Mouse (Mus musculus) forebrain, embryonic 12.5 days (tissue): ENCODE measurements around the gene Trappc6b. TPM values are rescaled to one million over a fixed set of nuclear protein-coding genes. Genes with fewer than 3 reads are reported as not detected.
"Not testable (repeated sequence)": the region's sequence is repeated elsewhere in the genome, so short reads cannot be mapped to it uniquely, and the experiment has no call there.

Source experiments
- ATAC-seq: fragments of 200-750 bp; cut with Nextera tagmentation; 2 replicates; pipeline ENCODE4 v1.8.0; 2017; ENCODE audit warnings: moderate TSS enrichment; ENCODE audit not compliant: low FRiP score
- H3K27ac ChIP-seq: fragments of 300-500 bp; sonication (generic); 2 replicates; pipeline ENCODE4 v1.5.1; 2016; ENCODE audit warnings: mild to moderate bottlenecking
- H3K27me3 ChIP-seq: fragments of 300-500 bp; sonication (generic); 2 replicates; pipeline ENCODE4 v1.6.1; 2016; ENCODE audit warnings: mild to moderate bottlenecking
- H3K36me3 ChIP-seq: fragments of 300-500 bp; sonication (generic); replicated peaks from 2 replicates; pipeline ENCODE4 v1.6.1; 2016; ENCODE audit warnings: mild to moderate bottlenecking
- H3K4me1 ChIP-seq: fragments of 300-500 bp; sonication (generic); 2 replicates; pipeline ENCODE4 v1.6.1; 2016
- H3K4me2 ChIP-seq: fragments of 300-500 bp; sonication (generic); 2 replicates; pipeline ENCODE4 v1.6.1; 2016; ENCODE audit warnings: mild to moderate bottlenecking, moderate library complexity
- H3K4me3 ChIP-seq: fragments of 300-500 bp; sonication (generic); replicated peaks from 2 replicates; pipeline ENCODE4 v1.5.1; 2016; ENCODE audit warnings: mild to moderate bottlenecking
- H3K9ac ChIP-seq: fragments of 300-500 bp; sonication (generic); 2 replicates; pipeline ENCODE4 v1.6.1; 2016; ENCODE audit warnings: mild to moderate bottlenecking
- H3K9me3 ChIP-seq: fragments of 300-500 bp; sonication (generic); 2 replicates; pipeline ENCODE4 v1.6.1; 2016
- WGBS: fragments of 180-500 bp; shearing (Covaris S2); methylation state at CpG from one replicate; pipeline ENCODE4 v1.1.7; 2016; 5-methylcytosine and 5-hydroxymethylcytosine counted together
- polyA plus RNA-seq: library from polyadenylated mRNA; unstranded; fragments of >200 nt; fragmentation: Nextera tagmentation; extraction: Ambion mirVana; gene quantifications from 2 replicates; pipeline ENCODE4 v1.2.1, GENCODE M21; 2016

The Trappc6b gene
- polyA plus RNA-seq, 1 experiment from 2014 or later: 106 TPM

- H3K36me3 ChIP-seq: peaks cover 43% of the 10 kb centered on the region
Observed at GRCm38 (mm10) chr12:59074052-59074451, 12.8 kb upstream of the Trappc6b start.

GRCm38 (mm10) chr12:59072286-59072685, 11.0 kb upstream of the Trappc6b start:
- peaks cover 11% of the 10 kb centered on the region for H3K4me1 ChIP-seq
- H3K9ac ChIP-seq: no peak overlapping the region
- no peak overlapping the region for H3K4me2 ChIP-seq
- H3K27me3 ChIP-seq: no peaks in the 10 kb centered on the region
- no peak overlapping the region for H3K27ac ChIP-seq
- no peak for ATAC-seq
- H3K36me3 ChIP-seq: peaks cover 53% of the 10 kb centered on the region
- H3K9me3 ChIP-seq: no peaks in the 10 kb centered on the region
- WGBS: 94% methylated on average over 11 of the region's 11 CpGs
- H3K4me3 ChIP-seq: no peak overlapping the region

More at GRCm38 (mm10) chr12:59074052-59074451, 12.8 kb upstream of the Trappc6b start:
- H3K9me3 ChIP-seq: no peaks in the 10 kb centered on the region
- no peak overlapping the region for H3K4me3 ChIP-seq
- no peaks in the 10 kb centered on the region for H3K4me1 ChIP-seq
- no peaks in the 10 kb centered on the region for H3K27me3 ChIP-seq
- ATAC-seq: no peak
- H3K27ac ChIP-seq: no peak overlapping the region
- 90% methylated on average over 3 of the region's 3 CpGs for WGBS
- H3K9ac ChIP-seq: no peak overlapping the region
- no peak overlapping the region for H3K4me2 ChIP-seq

GRCm38 (mm10) chr12:59068791-59069190, 7.5 kb upstream of the Trappc6b start:
- Histone ChIP-seq H3K27me3 (no peaks in the 10 kb centered on the region), H3K36me3 (peaks cover 45% of the 10 kb centered on the region)
- WGBS: 92% methylated on average over 13 of the region's 13 CpGs

GRCm38 (mm10) chr12:59067095-59067494, 5.8 kb upstream of the Trappc6b start:
- Histone ChIP-seq H3K27me3 (no peaks in the 10 kb centered on the region), H3K27ac (peak overlapping the region; percentile 89), H3K9ac (peak overlapping the region; percentile 97), H3K9me3 (no peaks in the 10 kb centered on the region), H3K4me1 (peaks cover 14% of the 10 kb centered on the region), H3K4me3 (peak overlapping the region; percentile 99), H3K4me2 (peak overlapping the region; percentile 61), H3K36me3 (peaks cover 39% of the 10 kb centered on the region)
- ATAC-seq: peak; percentile 66; the same call in 1 of the 2 replicates
- under 1% methylated on average over 41 of the region's 41 CpGs for whole genome bisulfite sequencing

More at GRCm38 (mm10) chr12:59068791-59069190, 7.5 kb upstream of the Trappc6b start:
- H3K4me1 ChIP-seq: peaks cover 14% of the 10 kb centered on the region
- H3K9me3 ChIP-seq: no peaks in the 10 kb centered on the region
- no peak overlapping the region for H3K9ac ChIP-seq
- no peak overlapping the region for H3K27ac ChIP-seq
- no peak overlapping the region for H3K4me3 ChIP-seq
- no peak overlapping the region for H3K4me2 ChIP-seq
- no peak for ATAC-seq

GRCm38 (mm10) chr12:59066448-59067077, 5.3 kb upstream of the Trappc6b start, which contains the start of gene Pnn:
Gene Pnn, plus strand, starts transcription at chr12:59066884.
- peak; percentile 99 for ATAC-seq
- Histone ChIP-seq H3K27ac (peak within 1 kb of the TSS; percentile 89), H3K4me2 (peak within 1 kb of the TSS; percentile 61), H3K9me3 (no peaks in the 10 kb centered on the region), H3K9ac (peak within 1 kb of the TSS; percentile 97), H3K4me3 (peak within 1 kb of the TSS; percentile 99), H3K36me3 (peaks cover 34% of the 10 kb centered on the region), H3K4me1 (peaks cover 14% of the 10 kb centered on the region), H3K27me3 (no peaks in the 10 kb centered on the region)
- WGBS: under 1% methylated on average over 43 of the region's 43 CpGs

GRCm38 (mm10) chr12:59065776-59066175, 4.5 kb upstream of the Trappc6b start:
- Histone ChIP-seq H3K9me3 (no peaks in the 10 kb centered on the region), H3K4me1 (peaks cover 14% of the 10 kb centered on the region), H3K36me3 (peaks cover 26% of the 10 kb centered on the region), H3K27ac (peak overlapping the region; percentile 85; the same call in 1 of the 2 replicates), H3K4me2 (peak overlapping the region; percentile 58), H3K9ac (no peak overlapping the region), H3K4me3 (peak overlapping the region; percentile 99), H3K27me3 (no peaks in the 10 kb centered on the region)
- WGBS: 74% methylated on average over 3 of the region's 3 CpGs
- ATAC-seq: no peak

GRCm38 (mm10) chr12:59064837-59065236, 3.6 kb upstream of the Trappc6b start:
- Histone ChIP-seq H3K4me3 (no peak overlapping the region), H3K9ac (no peak overlapping the region), H3K27me3 (no peaks in the 10 kb centered on the region), H3K4me2 (no peak overlapping the region), H3K9me3 (no peaks in the 10 kb centered on the region), H3K4me1 (peaks cover 23% of the 10 kb centered on the region), H3K36me3 (peaks cover 16% of the 10 kb centered on the region), H3K27ac (no peak overlapping the region)
- ATAC-seq: no peak
- 82% methylated on average over 8 of the region's 8 CpGs for WGBS

- Histone ChIP-seq H3K9me3 (no peaks in the 10 kb centered on the region), H3K4me3 (peak overlapping the region; percentile 88), H3K36me3 (peaks cover 18% of the 10 kb centered on the region), H3K4me2 (peak overlapping the region; percentile 70), H3K27me3 (no peaks in the 10 kb centered on the region), H3K27ac (no peak overlapping the region), H3K4me1 (peaks cover 18% of the 10 kb centered on the region), H3K9ac (peak overlapping the region; percentile 90)
- WGBS: 68% methylated on average over 4 of the region's 4 CpGs
- ATAC-seq: no peak
Observed at GRCm38 (mm10) chr12:59060322-59060721, 950 bp downstream of the Trappc6b start.

GRCm38 (mm10) chr12:59058242-59058641, 3.0 kb downstream of the Trappc6b start:
- H3K27ac ChIP-seq, H3K27me3 ChIP-seq, ATAC-seq, H3K9ac ChIP-seq, H3K4me3 ChIP-seq, H3K4me2 ChIP-seq, H3K9me3 ChIP-seq: not testable (repeated sequence)
- Histone ChIP-seq H3K36me3 (peaks cover 29% of the 10 kb centered on the region), H3K4me1 (peaks cover 18% of the 10 kb centered on the region)
- WGBS: 87% methylated on average over 5 of the region's 5 CpGs

DNA sequence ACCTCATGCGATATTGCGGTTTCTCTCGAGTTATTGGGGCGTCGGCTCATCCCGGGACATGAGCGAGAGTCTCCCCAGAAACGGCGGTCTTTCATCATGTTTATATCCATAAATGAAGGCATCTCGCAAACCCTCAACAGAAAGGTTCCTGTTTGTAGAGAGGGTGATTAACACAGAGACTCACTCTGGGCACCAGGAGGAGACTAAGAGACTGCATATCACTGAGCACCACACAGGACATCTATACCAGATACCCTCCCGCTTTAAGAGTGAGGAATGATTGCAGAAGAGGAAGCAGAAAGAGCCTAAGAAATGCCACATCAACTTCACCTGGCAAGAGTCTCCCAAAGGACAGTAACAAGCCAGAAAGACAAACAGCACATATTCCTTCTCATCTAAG, 5.0 kb downstream of the Trappc6b start:
- Histone ChIP-seq H3K36me3 (peaks cover 29% of the 10 kb centered on the region), H3K27ac (no peak overlapping the region), H3K9ac (no peak overlapping the region), H3K9me3 (no peaks in the 10 kb centered on the region), H3K4me1 (peaks cover 18% of the 10 kb centered on the region), H3K4me3 (no peak overlapping the region), H3K27me3 (no peaks in the 10 kb centered on the region), H3K4me2 (no peak overlapping the region)
- whole genome bisulfite sequencing: 96% methylated on average over 11 of the region's 11 CpGs
- ATAC-seq: no peak

- no peak overlapping the region for H3K9ac ChIP-seq
- no peaks in the 10 kb centered on the region for H3K27me3 ChIP-seq
- no peaks in the 10 kb centered on the region for H3K9me3 ChIP-seq
- H3K4me1 ChIP-seq: peaks cover 14% of the 10 kb centered on the region
- H3K27ac ChIP-seq: no peak overlapping the region
- no peak overlapping the region for H3K4me3 ChIP-seq
- no peak overlapping the region for H3K4me2 ChIP-seq
- no peak for ATAC-seq
- peaks cover 29% of the 10 kb centered on the region for H3K36me3 ChIP-seq
- WGBS: 93% methylated on average over 4 of the region's 4 CpGs
Observed at GRCm38 (mm10) chr12:59055196-59055850, 5.9 kb downstream of the Trappc6b start.

- H3K27ac ChIP-seq: no peak overlapping the region
- ATAC-seq: no peak
- H3K9ac ChIP-seq: no peak overlapping the region
- no peaks in the 10 kb centered on the region for H3K27me3 ChIP-seq
- H3K4me2 ChIP-seq: no peak overlapping the region
- peaks cover 29% of the 10 kb centered on the region for H3K36me3 ChIP-seq
- H3K9me3 ChIP-seq: no peaks in the 10 kb centered on the region
- peaks cover 3% of the 10 kb centered on the region; the same call in 1 of the 2 replicates for H3K4me1 ChIP-seq
- H3K4me3 ChIP-seq: no peak overlapping the region
Observed at GRCm38 (mm10) chr12:59053976-59054375, 7.3 kb downstream of the Trappc6b start.
